Comparison of ENCODE assay signal across 24 mouse cellular contexts in genomic region chr13:104841937-104842336, GRCm38 (mm10). TPM values are rescaled to one million over a fixed set of nuclear protein-coding genes. Genes with fewer than 3 reads are reported as not detected.
"Had no signal": no experiment of that assay in that cellular context is flagged by ENCODE, and none has a peak within 500 bp of the region (broad histone marks: within the 10 kb centered on the region; RNA-seq: fewer than 3 reads in every experiment).

No protein-coding gene starts in this region.

- H3K4me1 ChIP-seq: limb, embryonic 10.5 days; limb, embryonic 13.5 days; liver, embryonic 13.5 days; midbrain, embryonic 12.5 days; midbrain, embryonic 15.5 days; neural tube, embryonic 13.5 days; stomach, embryonic 15.5 days had no signal

- DNase-seq: kidney, adult 2 months; kidney, postnatal 25 days; layer of hippocampus, adult 9-11 months; liver, embryonic 13.5 days; lung, adult 2 months; lung, postnatal 14 days; retina, postnatal 1 day; right cerebral cortex, postnatal 25 days; spleen, adult 18-20 months; thymus, postnatal 25 days had no signal

- H3K4me2 ChIP-seq: limb, embryonic 13.5 days; liver, embryonic 13.5 days; midbrain, embryonic 12.5 days; midbrain, embryonic 15.5 days; neural tube, embryonic 13.5 days; stomach, embryonic 15.5 days had no signal

- H3K27me3 ChIP-seq: limb, embryonic 13.5 days; liver, embryonic 13.5 days; midbrain, embryonic 12.5 days; midbrain, embryonic 15.5 days; neural tube, embryonic 13.5 days; stomach, embryonic 15.5 days had no signal

- H3K4me3 ChIP-seq: layer of hippocampus, adult 2 months; limb, embryonic 10.5 days; limb, embryonic 13.5 days; liver, embryonic 13.5 days; midbrain, embryonic 12.5 days; midbrain, embryonic 15.5 days; myocyte; neural tube, embryonic 13.5 days; stomach, embryonic 15.5 days had no signal

- ATAC-seq: midbrain, embryonic 15.5 days had no signal

- H3K9ac ChIP-seq: limb, embryonic 13.5 days; liver, embryonic 13.5 days; midbrain, embryonic 12.5 days; midbrain, embryonic 15.5 days; neural tube, embryonic 13.5 days; stomach, embryonic 15.5 days had no signal

- H3K9me3 ChIP-seq: limb, embryonic 10.5 days; limb, embryonic 13.5 days; liver, embryonic 13.5 days; midbrain, embryonic 12.5 days; midbrain, embryonic 15.5 days; neural tube, embryonic 13.5 days; stomach, embryonic 15.5 days had no signal

- H3K27ac ChIP-seq: kidney, postnatal 0 days; layer of hippocampus, adult 2 months; limb, embryonic 10.5 days; limb, embryonic 13.5 days; liver, embryonic 13.5 days; macrophage; midbrain, embryonic 12.5 days; midbrain, embryonic 15.5 days; neural tube, embryonic 13.5 days; stomach, embryonic 15.5 days had no signal

RNA-seq across cellular contexts. Expression of gene Shisal2b, which starts 21.8 kb away (rescaled TPM):
- total RNA-seq: liver, adult 2 months; neutrophil, adult 5-6 weeks had no signal
- polyA plus RNA-seq: kidney, adult 2 months; liver, adult 2 months; liver, embryonic 13.5 days; liver, embryonic 16.5 days; lung, adult 2 months; macrophage; myocyte; urinary bladder, adult 2 months had no signal
